Mouse (Mus musculus): ENCODE results near the gene March10.
A peak's percentile ranks its signal among the peaks of the same experiment; 100 is the strongest.

Gene March10

GRCm38 (mm10) chr11:105313633-105314014 lies 142.9 kb downstream of the March10 start:
- no peak for DNase-seq (ENCODE audit: low read depth, low spot score)

- DNase-seq (ENCODE audit: low read depth, low spot score): peak; percentile 47
Measured at GRCm38 (mm10) chr11:105312972-105313632, 143.4 kb downstream of the March10 start.

GRCm38 (mm10) chr11:105312311-105312942 lies 144.1 kb downstream of the March10 start:
- DNase-seq (ENCODE audit: low read depth, low spot score): peak; percentile 65

DNA sequence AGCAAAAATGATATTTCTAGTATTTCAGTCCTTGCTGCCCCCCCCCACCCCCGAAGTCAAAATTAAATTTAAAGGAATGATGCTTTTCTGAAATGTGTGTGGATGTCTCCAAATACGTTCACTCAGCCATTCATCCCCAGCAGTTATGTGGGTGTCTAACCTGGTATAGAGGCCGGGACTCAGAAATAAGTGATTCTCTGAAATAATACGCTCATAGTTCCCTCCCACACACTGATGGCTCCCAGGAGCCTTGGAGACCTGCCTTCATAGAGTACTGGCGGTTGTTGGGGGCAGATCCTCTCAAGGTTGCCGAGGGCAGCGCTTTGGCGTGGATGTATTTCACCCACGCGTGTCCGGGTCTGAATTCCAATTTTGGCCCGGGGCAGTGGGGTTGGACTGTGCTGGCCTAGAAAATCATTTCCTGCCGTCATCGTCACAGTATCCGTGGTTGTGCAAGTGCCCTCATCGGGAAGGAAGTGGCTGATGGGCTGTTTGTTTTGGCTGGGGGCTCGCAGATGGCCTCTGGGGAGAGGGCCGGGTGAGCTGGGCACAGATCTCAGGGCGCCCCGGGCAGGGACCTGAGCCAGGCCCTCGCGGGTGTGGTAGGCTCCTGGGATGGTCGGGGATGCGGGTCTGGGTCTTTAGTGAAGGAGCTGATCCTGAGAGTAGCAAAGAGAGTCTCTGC lies 145.1 kb downstream of the March10 start:
- DNase-seq (ENCODE audit: low read depth, low spot score): peak; percentile 54

Data from brain, adult 2 months (tissue).